Mouse (Mus musculus): ENCODE measurements around the gene Wnt9b. TPM values are rescaled to one million over a fixed set of nuclear protein-coding genes. Genes with fewer than 3 reads are reported as not detected.

Gene Wnt9b
- total and polyA plus RNA-seq, 2 experiments: 0.44 to 0.65 TPM

DNA sequence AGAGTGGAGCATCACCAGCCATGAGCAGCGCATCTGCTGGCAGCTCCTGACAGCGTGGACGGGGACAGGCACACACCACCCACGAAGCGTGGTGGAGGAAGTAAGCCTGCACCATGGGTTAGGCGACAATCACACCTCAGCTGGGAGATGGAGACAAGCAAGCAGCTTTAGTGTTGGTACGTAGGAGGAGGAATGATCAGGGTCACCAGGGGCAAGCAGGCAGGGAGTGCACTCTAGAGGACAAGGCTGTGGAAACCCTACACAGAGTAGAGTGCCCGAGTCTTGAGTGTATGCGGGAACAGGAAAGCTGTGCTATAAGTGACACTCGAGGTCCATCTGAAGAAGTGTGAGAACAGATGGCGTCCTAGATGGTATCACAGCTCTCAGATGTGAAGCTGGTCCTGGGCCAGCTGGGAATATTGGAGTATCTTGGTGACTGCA is 25.3 kb downstream of the Wnt9b start:
- DNase-seq (ENCODE audit: extremely low read depth, low read depth, low spot score): no peak
- H3K4me3 ChIP-seq (ENCODE audit: insufficient read depth, low read depth, low read length): no peak overlapping the region
- 85% methylated on average over 11 of the region's 11 CpGs for WGBS
- no peaks in the 10 kb centered on the region for H3K36me3 ChIP-seq (ENCODE audit: control insufficient read depth, insufficient read depth, low read length)
- H3K4me1 ChIP-seq (ENCODE audit: control insufficient read depth, insufficient read depth, low read length): no peaks in the 10 kb centered on the region
- H3K9ac ChIP-seq (ENCODE audit: low read depth, low read length): no peak overlapping the region
- no peaks in the 10 kb centered on the region for H3K79me2 ChIP-seq (ENCODE audit: control insufficient read depth, insufficient read depth, low read length)
- TF ChIP-seq CTCF (IDR thresholded peaks at IDR 0.05; ENCODE audit: low read depth, low read length) (no peak), POLR2A (IDR thresholded peaks at IDR 0.05; ENCODE audit: extremely low read depth, insufficient read depth, low read length) (no peak)
- no peaks in the 10 kb centered on the region for H3K27me3 ChIP-seq (ENCODE audit: control insufficient read depth, insufficient read depth, low read length)
- no peak overlapping the region for H3K27ac ChIP-seq (replicated peaks; ENCODE audit: insufficient read depth, low read depth, low read length)

GRCm38 (mm10) chr11:103722040-103722481 is 27.6 kb downstream of the Wnt9b start:
- Histone ChIP-seq H3K4me3 (ENCODE audit: insufficient read depth, low read depth, low read length) (no peak overlapping the region), H3K36me3 (ENCODE audit: control insufficient read depth, insufficient read depth, low read length) (no peaks in the 10 kb centered on the region), H3K9ac (ENCODE audit: low read depth, low read length) (no peak overlapping the region), H3K27me3 (ENCODE audit: control insufficient read depth, insufficient read depth, low read length) (no peaks in the 10 kb centered on the region), H3K4me1 (ENCODE audit: control insufficient read depth, insufficient read depth, low read length) (no peaks in the 10 kb centered on the region), H3K27ac (replicated peaks; ENCODE audit: insufficient read depth, low read depth, low read length) (no peak overlapping the region), H3K79me2 (ENCODE audit: control insufficient read depth, insufficient read depth, low read length) (no peaks in the 10 kb centered on the region)
- TF ChIP-seq CTCF (IDR thresholded peaks at IDR 0.05; ENCODE audit: low read depth, low read length) (no peak), POLR2A (IDR thresholded peaks at IDR 0.05; ENCODE audit: extremely low read depth, insufficient read depth, low read length) (no peak)
- no peak for DNase-seq (ENCODE audit: extremely low read depth, low read depth, low spot score)
- WGBS: 40% methylated on average over 9 of the region's 9 CpGs

DNA sequence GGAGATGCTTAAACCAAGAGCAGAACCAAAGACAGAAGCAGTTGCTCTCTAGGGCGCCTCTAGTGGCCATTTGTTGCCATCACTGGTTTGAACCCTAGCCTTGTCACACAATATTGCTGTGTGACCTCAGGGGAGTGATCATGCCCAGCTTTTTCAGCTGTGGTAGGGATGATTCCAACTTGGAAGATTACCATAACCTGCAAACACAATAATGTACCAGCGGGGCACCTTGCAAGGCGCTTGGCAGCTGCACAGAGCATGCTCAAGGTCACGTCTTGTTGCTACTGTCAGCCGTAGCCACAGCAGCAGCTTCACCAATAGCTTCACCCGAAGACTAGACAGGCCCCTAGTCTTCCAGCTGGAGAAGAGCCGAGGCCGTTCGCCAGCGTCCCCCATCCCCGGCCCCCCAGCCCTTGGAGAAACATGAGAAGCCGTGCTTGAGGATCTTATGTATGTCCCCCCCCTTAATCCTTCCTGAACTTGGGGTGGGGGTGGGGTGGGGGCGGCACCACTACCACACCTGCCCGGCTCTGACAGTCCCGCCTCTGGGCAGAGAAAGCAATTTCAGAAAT is 28.1 kb downstream of the Wnt9b start:
- WGBS: 41% methylated on average over 15 of the region's 15 CpGs
- H3K27me3 ChIP-seq (ENCODE audit: control insufficient read depth, insufficient read depth, low read length): no peaks in the 10 kb centered on the region
- DNase-seq (ENCODE audit: extremely low read depth, low read depth, low spot score): peak; percentile 12
- H3K4me3 ChIP-seq (ENCODE audit: insufficient read depth, low read depth, low read length): no peak overlapping the region
- H3K36me3 ChIP-seq (ENCODE audit: control insufficient read depth, insufficient read depth, low read length): no peaks in the 10 kb centered on the region
- no peak overlapping the region for H3K27ac ChIP-seq (replicated peaks; ENCODE audit: insufficient read depth, low read depth, low read length)
- peak; percentile 49 for TF ChIP-seq CTCF (IDR thresholded peaks at IDR 0.05; ENCODE audit: low read depth, low read length)
- no peak for TF ChIP-seq POLR2A (IDR thresholded peaks at IDR 0.05; ENCODE audit: extremely low read depth, insufficient read depth, low read length)
- H3K79me2 ChIP-seq (ENCODE audit: control insufficient read depth, insufficient read depth, low read length): no peaks in the 10 kb centered on the region
- H3K9ac ChIP-seq (ENCODE audit: low read depth, low read length): no peak overlapping the region
- no peaks in the 10 kb centered on the region for H3K4me1 ChIP-seq (ENCODE audit: control insufficient read depth, insufficient read depth, low read length)

GRCm38 (mm10) chr11:103719436-103719835 is 30.2 kb downstream of the Wnt9b start:
- Histone ChIP-seq H3K4me1 (ENCODE audit: control insufficient read depth, insufficient read depth, low read length) (no peaks in the 10 kb centered on the region), H3K4me3 (ENCODE audit: insufficient read depth, low read depth, low read length) (no peak overlapping the region), H3K9ac (ENCODE audit: low read depth, low read length) (no peak overlapping the region), H3K27me3 (ENCODE audit: control insufficient read depth, insufficient read depth, low read length) (no peaks in the 10 kb centered on the region), H3K27ac (replicated peaks; ENCODE audit: insufficient read depth, low read depth, low read length) (no peak overlapping the region), H3K79me2 (ENCODE audit: control insufficient read depth, insufficient read depth, low read length) (no peaks in the 10 kb centered on the region), H3K36me3 (ENCODE audit: control insufficient read depth, insufficient read depth, low read length) (no peaks in the 10 kb centered on the region)
- 88% methylated on average over 5 of the region's 5 CpGs for WGBS
- no peak for TF ChIP-seq CTCF (IDR thresholded peaks at IDR 0.05; ENCODE audit: low read depth, low read length)
- no peak for TF ChIP-seq POLR2A (IDR thresholded peaks at IDR 0.05; ENCODE audit: extremely low read depth, insufficient read depth, low read length)
- DNase-seq (ENCODE audit: extremely low read depth, low read depth, low spot score): no peak

- WGBS: 73% methylated on average over 9 of the region's 9 CpGs
Observed at GRCm38 (mm10) chr11:103716971-103717370, 32.6 kb downstream of the Wnt9b start.

DNA sequence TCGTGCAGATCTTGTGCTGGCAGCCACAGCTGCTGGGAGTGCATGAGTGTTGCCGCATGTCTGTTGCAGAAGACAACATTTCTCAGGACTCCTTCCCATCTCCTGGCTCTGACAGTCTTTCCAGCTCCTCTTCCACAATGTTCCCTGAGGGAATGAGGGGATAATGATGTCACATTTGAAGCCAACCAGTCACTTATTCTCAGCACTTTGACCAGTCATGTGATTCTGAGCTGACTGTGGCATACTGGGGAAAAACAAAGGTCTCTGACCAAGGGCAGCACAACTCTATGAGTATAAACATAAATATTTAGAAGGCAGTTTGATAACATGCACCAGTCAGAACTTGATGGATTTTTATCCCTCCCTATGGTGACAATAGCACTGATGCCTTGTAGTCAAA is 35.5 kb downstream of the Wnt9b start:
- H3K27me3 ChIP-seq (ENCODE audit: control insufficient read depth, insufficient read depth, low read length): no peaks in the 10 kb centered on the region
- WGBS: 76% methylated on average over 2 of the region's 2 CpGs
- H3K36me3 ChIP-seq (ENCODE audit: control insufficient read depth, insufficient read depth, low read length): no peaks in the 10 kb centered on the region
- H3K27ac ChIP-seq (replicated peaks; ENCODE audit: insufficient read depth, low read depth, low read length): no peak overlapping the region
- H3K9ac ChIP-seq (ENCODE audit: low read depth, low read length): no peak overlapping the region
- no peaks in the 10 kb centered on the region for H3K79me2 ChIP-seq (ENCODE audit: control insufficient read depth, insufficient read depth, low read length)
- H3K4me1 ChIP-seq (ENCODE audit: control insufficient read depth, insufficient read depth, low read length): no peaks in the 10 kb centered on the region
- no peak overlapping the region for H3K4me3 ChIP-seq (ENCODE audit: insufficient read depth, low read depth, low read length)
- TF ChIP-seq CTCF (IDR thresholded peaks at IDR 0.05; ENCODE audit: low read depth, low read length) (no peak), POLR2A (IDR thresholded peaks at IDR 0.05; ENCODE audit: extremely low read depth, insufficient read depth, low read length) (no peak)
- no peak for DNase-seq (ENCODE audit: extremely low read depth, low read depth, low spot score)

More at GRCm38 (mm10) chr11:103716971-103717370, 32.6 kb downstream of the Wnt9b start:
- Histone ChIP-seq H3K36me3 (ENCODE audit: control insufficient read depth, insufficient read depth, low read length) (no peaks in the 10 kb centered on the region), H3K79me2 (ENCODE audit: control insufficient read depth, insufficient read depth, low read length) (no peaks in the 10 kb centered on the region), H3K9ac (ENCODE audit: low read depth, low read length) (no peak overlapping the region), H3K27me3 (ENCODE audit: control insufficient read depth, insufficient read depth, low read length) (no peaks in the 10 kb centered on the region), H3K27ac (replicated peaks; ENCODE audit: insufficient read depth, low read depth, low read length) (no peak overlapping the region), H3K4me1 (ENCODE audit: control insufficient read depth, insufficient read depth, low read length) (no peaks in the 10 kb centered on the region), H3K4me3 (ENCODE audit: insufficient read depth, low read depth, low read length) (no peak overlapping the region)
- no peak for TF ChIP-seq CTCF (IDR thresholded peaks at IDR 0.05; ENCODE audit: low read depth, low read length)
- no peak for TF ChIP-seq POLR2A (IDR thresholded peaks at IDR 0.05; ENCODE audit: extremely low read depth, insufficient read depth, low read length)
- no peak for DNase-seq (ENCODE audit: extremely low read depth, low read depth, low spot score)
